Mouse (Mus musculus): Measurements from ENCODE around the gene Ubc. TPM values are rescaled to one million over a fixed set of nuclear protein-coding genes. Genes with fewer than 3 reads are reported as not detected.
"Not testable (repeated sequence)": the region's sequence is repeated elsewhere in the genome, so short reads cannot be mapped to it uniquely, and the experiment has no call there.

Ubc gene
- 1,201 and 1,293 TPM in 2 replicates for polyA plus RNA-seq (2015; fragmentation: Nextera tagmentation; extraction: Ambion mirVana)

GRCm38 (mm10) chr5:125389579-125390441 is at the start of gene Ubc:
TSS of gene Ubc (minus strand) at chr5:125390202.
- H3K9me3 ChIP-seq: no peaks in the 10 kb centered on the region
- WGBS: 1% methylated on average over 60 of the region's 69 CpGs
- H3K9ac ChIP-seq: peak within 1 kb of the TSS; percentile 99
- H3K4me2 ChIP-seq: peak within 1 kb of the TSS; percentile 100
- no peaks in the 10 kb centered on the region for H3K27me3 ChIP-seq
- ATAC-seq (ENCODE audit: low FRiP score): peak; percentile 46
- H3K27ac ChIP-seq: peak within 1 kb of the TSS; percentile 98
- H3K36me3 ChIP-seq: peaks cover 12% of the 10 kb centered on the region
- H3K4me3 ChIP-seq: peak within 1 kb of the TSS; percentile 100
- peaks cover 51% of the 10 kb centered on the region for H3K4me1 ChIP-seq (replicated peaks)

- not testable (repeated sequence) for H3K27ac ChIP-seq, H3K27me3 ChIP-seq, H3K9me3 ChIP-seq, H3K9ac ChIP-seq
- Histone ChIP-seq H3K4me2 (peak overlapping the region; percentile 94), H3K4me1 (replicated peaks) (peaks cover 13% of the 10 kb centered on the region), H3K36me3 (peaks cover 25% of the 10 kb centered on the region), H3K4me3 (peak overlapping the region; percentile 89)
- peak; percentile 14; the same call in 1 of the 2 replicates for ATAC-seq (ENCODE audit: low FRiP score)
- 60% methylated on average over 15 of the region's 15 CpGs for WGBS
Observed at GRCm38 (mm10) chr5:125434347-125434746, 44.3 kb upstream of the Ubc start.

- peak; percentile 97 for ATAC-seq (ENCODE audit: low FRiP score)
- Histone ChIP-seq H3K4me1 (replicated peaks) (peaks cover 13% of the 10 kb centered on the region), H3K9me3 (no peaks in the 10 kb centered on the region), H3K4me2 (peak within 1 kb of the TSS; percentile 94), H3K4me3 (peak within 1 kb of the TSS; percentile 89), H3K27ac (peak within 1 kb of the TSS; percentile 81), H3K36me3 (peaks cover 30% of the 10 kb centered on the region), H3K9ac (peak within 1 kb of the TSS; percentile 90), H3K27me3 (no peaks in the 10 kb centered on the region)
- WGBS: 0% methylated on average over 46 of the region's 46 CpGs
Observed at GRCm38 (mm10) chr5:125433793-125434337, 43.9 kb upstream of the Ubc start, which contains the start of gene Dhx37. TSS of gene Dhx37 (minus strand) at chr5:125434121.

- not testable (repeated sequence) for H3K27ac ChIP-seq; H3K9me3 ChIP-seq; ATAC-seq (ENCODE audit: low FRiP score); H3K27me3 ChIP-seq; H3K9ac ChIP-seq; H3K4me3 ChIP-seq
- Histone ChIP-seq H3K4me2 (peak overlapping the region; percentile 94; the same call in 1 of the 2 replicates), H3K36me3 (peaks cover 46% of the 10 kb centered on the region), H3K4me1 (replicated peaks) (peaks cover 13% of the 10 kb centered on the region)
- WGBS: 92% methylated on average over 2 of the region's 2 CpGs
Observed at GRCm38 (mm10) chr5:125432324-125432723, 42.3 kb upstream of the Ubc start.

GRCm38 (mm10) chr5:125426343-125426742 is 36.3 kb upstream of the Ubc start:
- Histone ChIP-seq H3K27me3 (no peaks in the 10 kb centered on the region), H3K36me3 (peaks cover 100% of the 10 kb centered on the region), H3K9me3 (no peaks in the 10 kb centered on the region), H3K4me1 (replicated peaks) (no peaks in the 10 kb centered on the region), H3K4me3 (no peak overlapping the region), H3K27ac (no peak overlapping the region), H3K4me2 (no peak overlapping the region), H3K9ac (no peak overlapping the region)
- 96% methylated on average over 10 of the region's 10 CpGs for WGBS
- no peak for ATAC-seq (ENCODE audit: low FRiP score)

- Histone ChIP-seq H3K4me1 (replicated peaks) (no peaks in the 10 kb centered on the region), H3K36me3 (peaks cover 100% of the 10 kb centered on the region), H3K4me2 (no peak overlapping the region), H3K9ac (no peak overlapping the region), H3K4me3 (no peak overlapping the region), H3K27me3 (no peaks in the 10 kb centered on the region), H3K9me3 (no peaks in the 10 kb centered on the region), H3K27ac (no peak overlapping the region)
- ATAC-seq (ENCODE audit: low FRiP score): no peak
- 91% methylated on average over 10 of the region's 10 CpGs for WGBS
Observed at GRCm38 (mm10) chr5:125425698-125426276, 35.8 kb upstream of the Ubc start.

- Histone ChIP-seq H3K27me3 (no peaks in the 10 kb centered on the region), H3K4me3 (no peak overlapping the region), H3K4me1 (replicated peaks) (no peaks in the 10 kb centered on the region), H3K36me3 (peaks cover 98% of the 10 kb centered on the region), H3K9ac (no peak overlapping the region), H3K27ac (no peak overlapping the region), H3K4me2 (no peak overlapping the region), H3K9me3 (no peaks in the 10 kb centered on the region)
- WGBS: 86% methylated on average over 11 of the region's 11 CpGs
- ATAC-seq (ENCODE audit: low FRiP score): no peak
Observed at GRCm38 (mm10) chr5:125419124-125419523, 29.1 kb upstream of the Ubc start.

GRCm38 (mm10) chr5:125418636-125419035 is 28.6 kb upstream of the Ubc start:
- ATAC-seq (ENCODE audit: low FRiP score): no peak
- H3K9ac ChIP-seq: no peak overlapping the region
- no peak overlapping the region for H3K27ac ChIP-seq
- H3K4me3 ChIP-seq: no peak overlapping the region
- peaks cover 98% of the 10 kb centered on the region for H3K36me3 ChIP-seq
- no peaks in the 10 kb centered on the region for H3K9me3 ChIP-seq
- H3K27me3 ChIP-seq: no peaks in the 10 kb centered on the region
- 92% methylated on average over 12 of the region's 12 CpGs for WGBS
- H3K4me1 ChIP-seq (replicated peaks): no peaks in the 10 kb centered on the region
- no peak overlapping the region for H3K4me2 ChIP-seq

GRCm38 (mm10) chr5:125416183-125416582 is 26.2 kb upstream of the Ubc start:
- H3K4me1 ChIP-seq (replicated peaks): no peaks in the 10 kb centered on the region
- no peak overlapping the region for H3K4me3 ChIP-seq
- no peak overlapping the region for H3K9ac ChIP-seq
- no peaks in the 10 kb centered on the region for H3K27me3 ChIP-seq
- no peaks in the 10 kb centered on the region for H3K9me3 ChIP-seq
- ATAC-seq (ENCODE audit: low FRiP score): no peak
- no peak overlapping the region for H3K27ac ChIP-seq
- WGBS: 94% methylated on average over 8 of the region's 8 CpGs
- H3K4me2 ChIP-seq: no peak overlapping the region
- H3K36me3 ChIP-seq: peaks cover 81% of the 10 kb centered on the region

GRCm38 (mm10) chr5:125413763-125414162 is 23.8 kb upstream of the Ubc start:
- Histone ChIP-seq H3K4me1 (replicated peaks) (peaks cover 8% of the 10 kb centered on the region; the same call in 1 of the 2 replicates), H3K27ac (no peak overlapping the region), H3K27me3 (no peaks in the 10 kb centered on the region), H3K4me3 (no peak overlapping the region), H3K9ac (no peak overlapping the region), H3K36me3 (peaks cover 57% of the 10 kb centered on the region), H3K4me2 (no peak overlapping the region), H3K9me3 (no peaks in the 10 kb centered on the region)
- ATAC-seq (ENCODE audit: low FRiP score): no peak
- 82% methylated on average over 4 of the region's 4 CpGs for WGBS

- H3K9ac ChIP-seq; H3K4me1 ChIP-seq (replicated peaks); ATAC-seq (ENCODE audit: low FRiP score); H3K9me3 ChIP-seq; H3K4me2 ChIP-seq; H3K27ac ChIP-seq; H3K4me3 ChIP-seq; H3K27me3 ChIP-seq: not testable (repeated sequence)
- H3K36me3 ChIP-seq: peaks cover 45% of the 10 kb centered on the region
- 94% methylated on average over 8 of the region's 8 CpGs for WGBS
Observed at GRCm38 (mm10) chr5:125412536-125412935, 22.5 kb upstream of the Ubc start.

GRCm38 (mm10) chr5:125411972-125412530 is 22.0 kb upstream of the Ubc start:
- no peak overlapping the region for H3K4me2 ChIP-seq
- no peak overlapping the region for H3K27ac ChIP-seq
- no peaks in the 10 kb centered on the region for H3K9me3 ChIP-seq
- WGBS: 61% methylated on average over 5 of the region's 5 CpGs
- no peak overlapping the region for H3K9ac ChIP-seq
- ATAC-seq (ENCODE audit: low FRiP score): no peak
- no peaks in the 10 kb centered on the region for H3K27me3 ChIP-seq
- peaks cover 14% of the 10 kb centered on the region for H3K4me1 ChIP-seq (replicated peaks)
- H3K4me3 ChIP-seq: no peak overlapping the region
- H3K36me3 ChIP-seq: peaks cover 40% of the 10 kb centered on the region

Data from hindbrain, embryonic 13.5 days (tissue).